Mouse (Mus musculus): ENCODE results near the gene St6galnac3.

- TF ChIP-seq CTCF (IDR thresholded peaks at IDR 0.05; ENCODE audit: insufficient read depth, low read length): no peak
- TF ChIP-seq POLR2A (IDR thresholded peaks at IDR 0.05; ENCODE audit: borderline replicate concordance, extremely low read depth, low read depth, low read length): no peak
These were observed 118.6 kb downstream of the St6galnac3 start for GRCm38 (mm10) chr3:153606331-153606730.

All from lung, adult 2 months (tissue).